Mouse (Mus musculus): ENCODE data around the gene Adamts12.

DNA sequence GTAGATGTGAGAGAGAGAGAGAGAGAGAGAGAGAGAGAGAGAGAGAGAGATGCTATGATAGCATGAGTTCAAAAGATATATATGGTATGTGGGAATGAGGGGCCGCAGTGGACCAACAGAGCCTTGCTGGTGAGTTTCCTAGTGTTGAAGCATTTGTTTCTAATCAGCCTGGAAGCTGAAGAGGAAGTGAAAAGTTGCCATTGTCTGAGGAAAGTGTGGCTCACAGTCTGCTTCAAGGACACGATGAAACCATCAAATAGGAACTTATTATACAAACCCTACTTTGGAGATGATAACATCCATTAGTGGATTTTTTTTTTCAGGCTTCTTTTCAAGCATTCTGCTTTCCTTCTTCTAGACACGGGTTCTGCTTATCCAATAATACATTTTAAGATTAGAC, 52.3 kb downstream of the Adamts12 start:
- TF ChIP-seq POLR2A (IDR thresholded peaks at IDR 0.05; ENCODE audit: low read depth, low read length) (no peak), CTCF (IDR thresholded peaks at IDR 0.05; ENCODE audit: extremely low read depth, insufficient read depth, insufficient read length, insufficient replicate concordance) (no peak)

Data from spleen, adult 2 months (tissue).